Mouse (Mus musculus) limb, embryonic 14.5 days (tissue): ENCODE measurements at regions not wholly inside any gene's neighbourhood (a gene's known extent, or its start where the extent isn't known, plus 50 kb on each side); places are given as distances from the start of the nearest gene placed in this dataset.

Experiments
- ATAC-seq: fragments of 200-750 bp; cut with Nextera tagmentation; 2 replicates; pipeline ENCODE4 v1.8.0; 2017; ENCODE audit warnings: low read depth, moderate number of reproducible peaks, moderate TSS enrichment; ENCODE audit not compliant: low FRiP score
- DNase-seq: peaks from one replicate; pipeline ENCODE4 v3.0.0-alpha.2; 2015; ENCODE audit warnings: low spot score
- H3K27ac ChIP-seq: fragments of 300-500 bp; sonication (generic); replicated peaks from 2 replicates; pipeline ENCODE4 v1.5.1; 2014; ENCODE audit warnings: low read depth, mild to moderate bottlenecking, low read length, moderate library complexity, mixed read lengths
- H3K27me3 ChIP-seq: fragments of 300-500 bp; sonication (generic); 2 replicates; pipeline ENCODE4 v1.6.1; 2014; ENCODE audit warnings: low read length, mixed read lengths; ENCODE audit not compliant: control insufficient read depth, insufficient read depth
- H3K36me3 ChIP-seq: fragments of 300-500 bp; sonication (generic); 2 replicates; pipeline ENCODE4 v1.6.1; 2014; ENCODE audit warnings: mild to moderate bottlenecking, low read length, moderate library complexity, mixed read lengths; ENCODE audit not compliant: control insufficient read depth, insufficient read depth
- H3K4me1 ChIP-seq: fragments of 300-500 bp; sonication (generic); 2 replicates; pipeline ENCODE4 v1.6.1; 2014; ENCODE audit warnings: antibody characterized with exemption, low read length, mixed read lengths; ENCODE audit not compliant: control insufficient read depth, insufficient read depth
- H3K4me2 ChIP-seq: fragments of 300-500 bp; sonication (generic); replicated peaks from 2 replicates; pipeline ENCODE4 v1.6.1; 2014; ENCODE audit warnings: low read depth, mild to moderate bottlenecking, low read length, moderate library complexity; ENCODE audit not compliant: severe bottlenecking
- H3K4me3 ChIP-seq: fragments of 300-500 bp; sonication (generic); replicated peaks from 2 replicates; pipeline ENCODE4 v1.5.1; 2014; ENCODE audit warnings: low read length
- H3K9ac ChIP-seq: fragments of 300-500 bp; sonication (generic); 2 replicates; pipeline ENCODE4 v1.6.1; 2014; ENCODE audit warnings: mild to moderate bottlenecking, low read depth, low read length, moderate library complexity; ENCODE audit not compliant: severe bottlenecking
- H3K9me3 ChIP-seq: fragments of 300-500 bp; sonication (generic); 2 replicates; pipeline ENCODE4 v1.6.1; 2016; ENCODE audit warnings: low read length; ENCODE audit not compliant: control insufficient read depth
- POLR2A ChIP-seq: fragments of 200-500 bp; IDR thresholded peaks from 2 replicates; pipeline ENCODE4 v1.8.0; 2012; ENCODE audit warnings: inconsistent platforms, mild to moderate bottlenecking, moderate library complexity, borderline replicate concordance; ENCODE audit not compliant: insufficient read depth, insufficient read length; ENCODE audit errors: extremely low read depth
- WGBS: fragments of 180-500 bp; shearing (Covaris S2); extraction: QIAGEN DNeasy Blood & Tissue Kit; methylation state at CpG from one replicate; pipeline ENCODE4 v1.1.7; 2014; 5-methylcytosine and 5-hydroxymethylcytosine counted together

GRCm38 (mm10) chr7:36097054-36097453, 294.3 kb upstream of the Zfp507 start:
- Histone ChIP-seq H3K4me3 (no peak overlapping the region), H3K4me2 (no peak overlapping the region), H3K9ac (no peak overlapping the region), H3K27ac (no peak overlapping the region), H3K9me3 (no peaks in the 10 kb centered on the region; the same call in 1 of the 2 replicates), H3K27me3 (no peaks in the 10 kb centered on the region), H3K4me1 (peaks cover 9% of the 10 kb centered on the region; the same call in 1 of the 2 replicates), H3K36me3 (no peaks in the 10 kb centered on the region)
- 73% methylated on average over 4 of the region's 4 CpGs for whole genome bisulfite sequencing
- no peak for TF ChIP-seq POLR2A
- ATAC-seq = no peak
- no peak for DNase-seq

DNA sequence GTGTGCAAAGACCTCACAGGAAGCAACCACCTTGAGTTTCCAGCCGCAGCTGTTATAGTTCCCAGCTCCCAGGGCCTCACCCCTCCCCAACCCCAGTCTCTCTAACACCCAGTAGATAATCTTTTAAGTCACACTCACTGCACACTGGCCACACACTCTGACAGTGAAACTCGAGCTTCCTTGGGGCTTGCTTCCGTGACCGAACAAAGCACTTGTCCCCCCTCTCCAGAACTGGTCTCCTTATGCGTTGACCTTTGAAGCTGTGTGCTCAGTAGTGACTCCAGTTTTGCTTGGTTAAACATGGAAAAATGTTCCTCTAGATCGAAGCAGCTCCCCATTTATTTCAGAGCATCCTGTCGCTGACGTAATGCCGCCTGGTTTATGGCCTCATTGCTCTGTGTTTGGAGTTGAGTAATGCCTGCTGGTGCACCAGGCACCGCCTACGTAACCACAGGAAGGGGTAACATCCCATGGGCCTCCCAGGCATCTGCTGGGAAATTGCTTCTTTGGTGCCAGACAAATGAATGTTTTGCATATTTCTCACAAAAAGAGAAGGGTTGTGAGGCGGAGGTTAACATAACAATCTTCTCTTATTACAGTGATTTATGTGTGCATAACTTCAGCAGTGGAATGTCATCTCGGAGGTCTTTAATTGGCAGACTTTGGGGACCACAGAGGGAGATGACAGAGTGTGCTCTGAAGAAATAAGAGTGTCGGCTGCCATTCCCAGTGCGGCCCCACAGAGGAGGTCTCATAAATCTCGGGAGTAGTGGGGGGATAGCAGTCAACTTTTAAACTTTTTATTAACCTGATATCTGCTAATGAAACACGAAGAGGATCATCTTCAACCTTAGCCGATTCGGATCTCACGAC, 292.7 kb upstream of the Zfp507 start:
- 34% methylated on average over 20 of the region's 20 CpGs for WGBS
- Histone ChIP-seq H3K9me3 (no peaks in the 10 kb centered on the region; the same call in 1 of the 2 replicates), H3K27me3 (no peaks in the 10 kb centered on the region), H3K36me3 (no peaks in the 10 kb centered on the region), H3K9ac (no peak overlapping the region), H3K4me1 (peaks cover 9% of the 10 kb centered on the region; the same call in 1 of the 2 replicates), H3K4me2 (no peak overlapping the region), H3K27ac (no peak overlapping the region), H3K4me3 (no peak overlapping the region)
- ATAC-seq (peak; percentile 85), DNase-seq (peak; percentile 70)
- TF ChIP-seq POLR2A = no peak

- Histone ChIP-seq H3K4me3 (no peak overlapping the region), H3K9ac (no peak overlapping the region), H3K27ac (no peak overlapping the region), H3K4me2 (no peak overlapping the region), H3K4me1 (peaks cover 9% of the 10 kb centered on the region; the same call in 1 of the 2 replicates), H3K27me3 (no peaks in the 10 kb centered on the region), H3K36me3 (no peaks in the 10 kb centered on the region), H3K9me3 (no peaks in the 10 kb centered on the region)
- 71% methylated on average over 9 of the region's 9 CpGs for WGBS
- DNase-seq (no peak), ATAC-seq (no peak)
- TF ChIP-seq POLR2A = no peak
These were observed 288.3 kb upstream of the Zfp507 start for GRCm38 (mm10) chr7:36091132-36091531.

- no peak for TF ChIP-seq POLR2A
- no peak for ATAC-seq
- H3K4me2 ChIP-seq = peak overlapping the region; percentile 15; the same call in 1 of the 2 replicates
- H3K4me1 ChIP-seq = peaks cover 7% of the 10 kb centered on the region; the same call in 1 of the 2 replicates
- no peaks in the 10 kb centered on the region for H3K36me3 ChIP-seq
- 36% methylated on average over 22 of the region's 22 CpGs for WGBS
- no peak overlapping the region for H3K4me3 ChIP-seq
- H3K27ac ChIP-seq = no peak overlapping the region
- no peaks in the 10 kb centered on the region for H3K9me3 ChIP-seq
- no peak overlapping the region for H3K9ac ChIP-seq
- DNase-seq = peak; percentile 73
- no peaks in the 10 kb centered on the region for H3K27me3 ChIP-seq
These were observed 287.7 kb upstream of the Zfp507 start for GRCm38 (mm10) chr7:36090291-36091123.

DNA sequence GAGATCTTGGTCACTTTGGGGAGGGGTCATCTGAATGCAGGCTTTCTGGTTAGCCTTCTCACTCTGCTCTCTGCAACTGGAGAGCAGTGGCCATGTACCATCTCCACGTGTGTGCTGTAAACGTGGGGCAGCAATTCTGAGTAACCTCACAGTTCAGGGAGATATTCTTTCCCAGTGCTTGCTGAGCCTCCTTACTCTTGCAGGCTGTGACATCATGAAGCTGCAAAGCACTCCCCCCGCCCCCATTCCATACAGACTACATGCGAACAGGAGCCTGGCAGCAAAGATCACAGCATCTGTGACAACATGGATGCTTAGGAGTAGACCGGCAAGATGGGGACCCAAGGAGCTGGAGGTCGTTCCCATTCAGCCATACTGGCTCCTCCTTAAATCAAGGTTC, 284.8 kb upstream of the Zfp507 start:
- 89% methylated on average over 6 of the region's 6 CpGs for WGBS
- no peak for ATAC-seq

More for the DNA sequence above, 284.8 kb upstream of the Zfp507 start:
- H3K4me2 ChIP-seq = no peak overlapping the region
- H3K36me3 ChIP-seq = no peaks in the 10 kb centered on the region
- no peaks in the 10 kb centered on the region for H3K27me3 ChIP-seq
- no peaks in the 10 kb centered on the region for H3K9me3 ChIP-seq
- H3K4me1 ChIP-seq = no peaks in the 10 kb centered on the region
- no peak for TF ChIP-seq POLR2A
- no peak overlapping the region for H3K4me3 ChIP-seq
- no peak overlapping the region for H3K27ac ChIP-seq
- no peak for DNase-seq
- no peak overlapping the region for H3K9ac ChIP-seq
